Mouse (Mus musculus): ENCODE results near the gene Lyg2. TPM values are rescaled to one million over a fixed set of nuclear protein-coding genes. Genes with fewer than 3 reads are reported as not detected.
A peak's percentile ranks its signal among the peaks of the same experiment; 100 is the strongest.

Gene Lyg2
- polyA plus RNA-seq, 2 experiments: not detected

GRCm38 (mm10) chr1:37889206-37889605 is 27.1 kb downstream of the Lyg2 start:
- H3K9me3 ChIP-seq (ENCODE audit: control insufficient read depth, low read length): no peaks in the 10 kb centered on the region
- H3K9ac ChIP-seq (ENCODE audit: low read depth, low read length, severe bottlenecking): peak overlapping the region; percentile 70; the same call in 1 of the 2 replicates
- DNase-seq (ENCODE audit: low spot score) (no peak), ATAC-seq (ENCODE audit: low FRiP score, low read depth) (no peak)
- H3K27me3 ChIP-seq (ENCODE audit: control insufficient read depth, insufficient read depth, low read length): no peaks in the 10 kb centered on the region
- H3K4me3 ChIP-seq (replicated peaks; ENCODE audit: low read length): peak overlapping the region; percentile 67
- 76% methylated on average over 7 of the region's 7 CpGs for WGBS
- peak overlapping the region; percentile 82 for H3K4me2 ChIP-seq (replicated peaks; ENCODE audit: low read depth, low read length, severe bottlenecking)
- H3K36me3 ChIP-seq (ENCODE audit: control insufficient read depth, insufficient read depth, low read length): peaks cover 8% of the 10 kb centered on the region
- H3K27ac ChIP-seq (replicated peaks; ENCODE audit: low read depth, low read length): no peak overlapping the region
- peaks cover 13% of the 10 kb centered on the region for H3K4me1 ChIP-seq (ENCODE audit: control insufficient read depth, insufficient read depth, low read length)
- TF ChIP-seq POLR2A (IDR thresholded peaks at IDR 0.05; ENCODE audit: borderline replicate concordance, extremely low read depth, insufficient read depth, insufficient read length): no peak

- H3K9ac ChIP-seq (ENCODE audit: low read depth, low read length, severe bottlenecking): no peak overlapping the region
- no peak for TF ChIP-seq POLR2A (IDR thresholded peaks at IDR 0.05; ENCODE audit: borderline replicate concordance, extremely low read depth, insufficient read depth, insufficient read length)
- H3K4me3 ChIP-seq (replicated peaks; ENCODE audit: low read length): no peak overlapping the region
- H3K27me3 ChIP-seq (ENCODE audit: control insufficient read depth, insufficient read depth, low read length): no peaks in the 10 kb centered on the region
- H3K9me3 ChIP-seq (ENCODE audit: control insufficient read depth, low read length): no peaks in the 10 kb centered on the region
- H3K4me2 ChIP-seq (replicated peaks; ENCODE audit: low read depth, low read length, severe bottlenecking): no peak overlapping the region
- H3K36me3 ChIP-seq (ENCODE audit: control insufficient read depth, insufficient read depth, low read length): peaks cover 49% of the 10 kb centered on the region
- DNase-seq (ENCODE audit: low spot score) (no peak), ATAC-seq (ENCODE audit: low FRiP score, low read depth) (no peak)
- peaks cover 5% of the 10 kb centered on the region for H3K4me1 ChIP-seq (ENCODE audit: control insufficient read depth, insufficient read depth, low read length)
- WGBS: 71% methylated on average over 4 of the region's 4 CpGs
- H3K27ac ChIP-seq (replicated peaks; ENCODE audit: low read depth, low read length): no peak overlapping the region
These were observed 31.8 kb downstream of the Lyg2 start for GRCm38 (mm10) chr1:37884451-37884850.

GRCm38 (mm10) chr1:37883411-37883810 is 32.9 kb downstream of the Lyg2 start:
- no peak overlapping the region for H3K4me3 ChIP-seq (replicated peaks; ENCODE audit: low read length)
- no peak overlapping the region for H3K27ac ChIP-seq (replicated peaks; ENCODE audit: low read depth, low read length)
- peaks cover 60% of the 10 kb centered on the region for H3K36me3 ChIP-seq (ENCODE audit: control insufficient read depth, insufficient read depth, low read length)
- no peak overlapping the region for H3K9ac ChIP-seq (ENCODE audit: low read depth, low read length, severe bottlenecking)
- H3K4me2 ChIP-seq (replicated peaks; ENCODE audit: low read depth, low read length, severe bottlenecking): no peak overlapping the region
- ATAC-seq (ENCODE audit: low FRiP score, low read depth) (no peak), DNase-seq (ENCODE audit: low spot score) (no peak)
- H3K27me3 ChIP-seq (ENCODE audit: control insufficient read depth, insufficient read depth, low read length): no peaks in the 10 kb centered on the region
- 94% methylated on average over 4 of the region's 4 CpGs for WGBS
- H3K4me1 ChIP-seq (ENCODE audit: control insufficient read depth, insufficient read depth, low read length): no peaks in the 10 kb centered on the region
- H3K9me3 ChIP-seq (ENCODE audit: control insufficient read depth, low read length): no peaks in the 10 kb centered on the region
- no peak for TF ChIP-seq POLR2A (IDR thresholded peaks at IDR 0.05; ENCODE audit: borderline replicate concordance, extremely low read depth, insufficient read depth, insufficient read length)

GRCm38 (mm10) chr1:37877736-37878460 is 38.4 kb downstream of the Lyg2 start:
- no peak overlapping the region for H3K4me3 ChIP-seq (replicated peaks; ENCODE audit: low read length)
- H3K27me3 ChIP-seq (ENCODE audit: control insufficient read depth, insufficient read depth, low read length): no peaks in the 10 kb centered on the region
- H3K9ac ChIP-seq (ENCODE audit: low read depth, low read length, severe bottlenecking): no peak overlapping the region
- TF ChIP-seq POLR2A (IDR thresholded peaks at IDR 0.05; ENCODE audit: borderline replicate concordance, extremely low read depth, insufficient read depth, insufficient read length): no peak
- H3K36me3 ChIP-seq (ENCODE audit: control insufficient read depth, insufficient read depth, low read length): peaks cover 75% of the 10 kb centered on the region
- no peak for ATAC-seq (ENCODE audit: low FRiP score, low read depth)
- peaks cover 4% of the 10 kb centered on the region; the same call in 1 of the 2 replicates for H3K4me1 ChIP-seq (ENCODE audit: control insufficient read depth, insufficient read depth, low read length)
- H3K27ac ChIP-seq (replicated peaks; ENCODE audit: low read depth, low read length): no peak overlapping the region
- no peak overlapping the region for H3K4me2 ChIP-seq (replicated peaks; ENCODE audit: low read depth, low read length, severe bottlenecking)
- WGBS: 95% methylated on average over 13 of the region's 13 CpGs
- H3K9me3 ChIP-seq (ENCODE audit: control insufficient read depth, low read length): no peaks in the 10 kb centered on the region
- no peak for DNase-seq (ENCODE audit: low spot score)

GRCm38 (mm10) chr1:37873157-37873556 is 43.1 kb downstream of the Lyg2 start:
- no peak overlapping the region for H3K9ac ChIP-seq (ENCODE audit: low read depth, low read length, severe bottlenecking)
- peaks cover 4% of the 10 kb centered on the region; the same call in 1 of the 2 replicates for H3K4me1 ChIP-seq (ENCODE audit: control insufficient read depth, insufficient read depth, low read length)
- no peak for DNase-seq (ENCODE audit: low spot score)
- H3K36me3 ChIP-seq (ENCODE audit: control insufficient read depth, insufficient read depth, low read length): peaks cover 35% of the 10 kb centered on the region
- WGBS: 92% methylated on average over 4 of the region's 4 CpGs
- H3K27me3 ChIP-seq (ENCODE audit: control insufficient read depth, insufficient read depth, low read length): 0 out of 2 replicates have a peak, but pooled peaks cover 5% of the 10 kb centered on the region
- peak overlapping the region; percentile 56; the same call in 1 of the 2 replicates for H3K4me2 ChIP-seq (replicated peaks; ENCODE audit: low read depth, low read length, severe bottlenecking)
- no peaks in the 10 kb centered on the region for H3K9me3 ChIP-seq (ENCODE audit: control insufficient read depth, low read length)
- ATAC-seq (ENCODE audit: low FRiP score, low read depth): no peak
- no peak overlapping the region for H3K27ac ChIP-seq (replicated peaks; ENCODE audit: low read depth, low read length)
- no peak overlapping the region for H3K4me3 ChIP-seq (replicated peaks; ENCODE audit: low read length)
- TF ChIP-seq POLR2A (IDR thresholded peaks at IDR 0.05; ENCODE audit: borderline replicate concordance, extremely low read depth, insufficient read depth, insufficient read length): no peak
